Mouse (Mus musculus): Measurements from ENCODE around the gene Mgat1.

GRCm38 (mm10) chr11:49248974-49249700, 5.1 kb downstream of the Mgat1 start:
- TF ChIP-seq CTCF (IDR thresholded peaks at IDR 0.05; ENCODE audit: extremely low read depth, insufficient read depth, insufficient read length, insufficient replicate concordance), result no peak
- TF ChIP-seq POLR2A (IDR thresholded peaks at IDR 0.05; ENCODE audit: low read depth, low read length), result no peak
